Mouse (Mus musculus): ENCODE data around the gene Zfp113. TPM values are rescaled to one million over a fixed set of nuclear protein-coding genes. Genes with fewer than 3 reads are reported as not detected.
"Not testable (repeated sequence)": the region's sequence is repeated elsewhere in the genome, so short reads cannot be mapped to it uniquely, and the experiment has no call there.

Gene Zfp113
- polyA plus RNA-seq, 1 experiment from 2014 or later: 11.6 TPM

GRCm38 (mm10) chr5:138117199-138118015 lies 38.1 kb downstream of the Zfp113 start:
- H3K4me1 ChIP-seq (ENCODE audit: control insufficient read depth, insufficient read depth, low read length): peaks cover 11% of the 10 kb centered on the region; the same call in 1 of the 2 replicates
- H3K4me2 ChIP-seq (ENCODE audit: low read depth, low read length): peak overlapping the region; percentile 65
- no peaks in the 10 kb centered on the region for H3K27me3 ChIP-seq (replicated peaks; ENCODE audit: control insufficient read depth, insufficient read depth, low read length)
- ATAC-seq (ENCODE audit: low read depth) (peak; percentile 32; the same call in 1 of the 2 replicates), DNase-seq (ENCODE audit: low spot score) (no peak)
- peak overlapping the region; percentile 72 for H3K9ac ChIP-seq (ENCODE audit: low read depth, low read length)
- peaks cover 13% of the 10 kb centered on the region; the same call in 1 of the 2 replicates for H3K36me3 ChIP-seq (ENCODE audit: control insufficient read depth, insufficient read depth, low read length)
- H3K9me3 ChIP-seq (ENCODE audit: control insufficient read depth, low read length): no peaks in the 10 kb centered on the region
- H3K27ac ChIP-seq (replicated peaks; ENCODE audit: low read depth, low read length): peak overlapping the region; percentile 95
- peak overlapping the region; percentile 50 for H3K4me3 ChIP-seq (ENCODE audit: low read depth, low read length)
- 4% methylated on average over 16 of the region's 16 CpGs for WGBS

- peak; percentile 98 for ATAC-seq (ENCODE audit: low read depth)
- DNase-seq (ENCODE audit: low spot score): peak; percentile 96
- Histone ChIP-seq H3K27ac (replicated peaks; ENCODE audit: low read depth, low read length) (peak within 1 kb of the TSS; percentile 95), H3K27me3 (replicated peaks; ENCODE audit: control insufficient read depth, insufficient read depth, low read length) (no peaks in the 10 kb centered on the region), H3K9ac (ENCODE audit: low read depth, low read length) (peak within 1 kb of the TSS; percentile 72), H3K4me3 (ENCODE audit: low read depth, low read length) (peak within 1 kb of the TSS; percentile 50), H3K36me3 (ENCODE audit: control insufficient read depth, insufficient read depth, low read length) (peaks cover 13% of the 10 kb centered on the region; the same call in 1 of the 2 replicates), H3K9me3 (ENCODE audit: control insufficient read depth, low read length) (no peaks in the 10 kb centered on the region), H3K4me1 (ENCODE audit: control insufficient read depth, insufficient read depth, low read length) (peaks cover 11% of the 10 kb centered on the region; the same call in 1 of the 2 replicates), H3K4me2 (ENCODE audit: low read depth, low read length) (peak within 1 kb of the TSS; percentile 65)
- 7% methylated on average over 37 of the region's 38 CpGs for WGBS
These were observed 39.0 kb downstream of the Zfp113 start, which contains the start of gene Zscan21 for GRCm38 (mm10) chr5:138116255-138117198. TSS of gene Zscan21 (plus strand) at chr5:138116903.

- H3K9ac ChIP-seq (ENCODE audit: low read depth, low read length); H3K4me3 ChIP-seq (ENCODE audit: low read depth, low read length); H3K36me3 ChIP-seq (ENCODE audit: control insufficient read depth, insufficient read depth, low read length); ATAC-seq (ENCODE audit: low read depth); H3K4me1 ChIP-seq (ENCODE audit: control insufficient read depth, insufficient read depth, low read length); DNase-seq (ENCODE audit: low spot score); H3K9me3 ChIP-seq (ENCODE audit: control insufficient read depth, low read length); H3K27me3 ChIP-seq (replicated peaks; ENCODE audit: control insufficient read depth, insufficient read depth, low read length); H3K4me2 ChIP-seq (ENCODE audit: low read depth, low read length); H3K27ac ChIP-seq (replicated peaks; ENCODE audit: low read depth, low read length): not testable (repeated sequence)
- 55% methylated on average over 3 of the region's 4 CpGs for WGBS
These were observed 45.6 kb downstream of the Zfp113 start for GRCm38 (mm10) chr5:138109847-138110396.

- peaks cover 28% of the 10 kb centered on the region for H3K36me3 ChIP-seq (ENCODE audit: control insufficient read depth, insufficient read depth, low read length)
- no peak overlapping the region for H3K4me3 ChIP-seq (ENCODE audit: low read depth, low read length)
- ATAC-seq (ENCODE audit: low read depth) (peak; percentile 16; the same call in 1 of the 2 replicates), DNase-seq (ENCODE audit: low spot score) (no peak)
- H3K27ac ChIP-seq (replicated peaks; ENCODE audit: low read depth, low read length): no peak overlapping the region
- H3K9me3 ChIP-seq (ENCODE audit: control insufficient read depth, low read length): no peaks in the 10 kb centered on the region
- no peaks in the 10 kb centered on the region for H3K4me1 ChIP-seq (ENCODE audit: control insufficient read depth, insufficient read depth, low read length)
- no peaks in the 10 kb centered on the region for H3K27me3 ChIP-seq (replicated peaks; ENCODE audit: control insufficient read depth, insufficient read depth, low read length)
- 67% methylated on average over 3 of the region's 3 CpGs for WGBS
- H3K9ac ChIP-seq (ENCODE audit: low read depth, low read length): no peak overlapping the region
- H3K4me2 ChIP-seq (ENCODE audit: low read depth, low read length): no peak overlapping the region
These were observed 48.4 kb downstream of the Zfp113 start for GRCm38 (mm10) chr5:138107130-138107529.

- ATAC-seq (ENCODE audit: low read depth) (no peak), DNase-seq (ENCODE audit: low spot score) (no peak)
- Histone ChIP-seq H3K4me3 (ENCODE audit: low read depth, low read length) (no peak overlapping the region), H3K9me3 (ENCODE audit: control insufficient read depth, low read length) (no peaks in the 10 kb centered on the region), H3K4me2 (ENCODE audit: low read depth, low read length) (no peak overlapping the region), H3K9ac (ENCODE audit: low read depth, low read length) (no peak overlapping the region), H3K27me3 (replicated peaks; ENCODE audit: control insufficient read depth, insufficient read depth, low read length) (no peaks in the 10 kb centered on the region), H3K27ac (replicated peaks; ENCODE audit: low read depth, low read length) (no peak overlapping the region), H3K4me1 (ENCODE audit: control insufficient read depth, insufficient read depth, low read length) (no peaks in the 10 kb centered on the region), H3K36me3 (ENCODE audit: control insufficient read depth, insufficient read depth, low read length) (peaks cover 49% of the 10 kb centered on the region)
- WGBS: 86% methylated on average over 2 of the region's 2 CpGs
These were observed 50.6 kb downstream of the Zfp113 start for GRCm38 (mm10) chr5:138104976-138105375.

GRCm38 (mm10) chr5:138094474-138094873 lies 61.1 kb downstream of the Zfp113 start:
- Histone ChIP-seq H3K9me3 (ENCODE audit: control insufficient read depth, low read length) (no peaks in the 10 kb centered on the region), H3K27ac (replicated peaks; ENCODE audit: low read depth, low read length) (no peak overlapping the region), H3K4me3 (ENCODE audit: low read depth, low read length) (no peak overlapping the region), H3K36me3 (ENCODE audit: control insufficient read depth, insufficient read depth, low read length) (peaks cover 72% of the 10 kb centered on the region), H3K4me2 (ENCODE audit: low read depth, low read length) (no peak overlapping the region), H3K4me1 (ENCODE audit: control insufficient read depth, insufficient read depth, low read length) (no peaks in the 10 kb centered on the region), H3K27me3 (replicated peaks; ENCODE audit: control insufficient read depth, insufficient read depth, low read length) (no peaks in the 10 kb centered on the region), H3K9ac (ENCODE audit: low read depth, low read length) (no peak overlapping the region)
- WGBS: 98% methylated on average over 6 of the region's 6 CpGs
- no peak for DNase-seq (ENCODE audit: low spot score)
- no peak for ATAC-seq (ENCODE audit: low read depth)

- ATAC-seq (ENCODE audit: low read depth): no peak
These were observed 62.8 kb downstream of the Zfp113 start for GRCm38 (mm10) chr5:138092771-138093170.

GRCm38 (mm10) chr5:138090737-138091136 lies 64.8 kb downstream of the Zfp113 start:
- no peak overlapping the region for H3K27ac ChIP-seq (replicated peaks; ENCODE audit: low read depth, low read length)
- no peak overlapping the region for H3K4me3 ChIP-seq (ENCODE audit: low read depth, low read length)
- no peak overlapping the region for H3K9ac ChIP-seq (ENCODE audit: low read depth, low read length)
- no peaks in the 10 kb centered on the region for H3K9me3 ChIP-seq (ENCODE audit: control insufficient read depth, low read length)
- H3K36me3 ChIP-seq (ENCODE audit: control insufficient read depth, insufficient read depth, low read length): peaks cover 56% of the 10 kb centered on the region
- WGBS: 94% methylated on average over 5 of the region's 5 CpGs
- ATAC-seq (ENCODE audit: low read depth) (no peak), DNase-seq (ENCODE audit: low spot score) (no peak)
- peaks cover 8% of the 10 kb centered on the region for H3K4me1 ChIP-seq (ENCODE audit: control insufficient read depth, insufficient read depth, low read length)
- H3K27me3 ChIP-seq (replicated peaks; ENCODE audit: control insufficient read depth, insufficient read depth, low read length): no peaks in the 10 kb centered on the region
- H3K4me2 ChIP-seq (ENCODE audit: low read depth, low read length): no peak overlapping the region

More at GRCm38 (mm10) chr5:138092771-138093170, 62.8 kb downstream of the Zfp113 start:
- Histone ChIP-seq H3K27me3 (replicated peaks; ENCODE audit: control insufficient read depth, insufficient read depth, low read length) (no peaks in the 10 kb centered on the region), H3K4me2 (ENCODE audit: low read depth, low read length) (no peak overlapping the region), H3K9ac (ENCODE audit: low read depth, low read length) (no peak overlapping the region), H3K27ac (replicated peaks; ENCODE audit: low read depth, low read length) (no peak overlapping the region), H3K4me1 (ENCODE audit: control insufficient read depth, insufficient read depth, low read length) (no peaks in the 10 kb centered on the region), H3K36me3 (ENCODE audit: control insufficient read depth, insufficient read depth, low read length) (peaks cover 70% of the 10 kb centered on the region), H3K4me3 (ENCODE audit: low read depth, low read length) (no peak overlapping the region), H3K9me3 (ENCODE audit: control insufficient read depth, low read length) (no peaks in the 10 kb centered on the region)
- 85% methylated on average over 4 of the region's 4 CpGs for WGBS
- no peak for DNase-seq (ENCODE audit: low spot score)
